Mouse (Mus musculus): ENCODE measurements around the gene Vsig8.

DNA sequence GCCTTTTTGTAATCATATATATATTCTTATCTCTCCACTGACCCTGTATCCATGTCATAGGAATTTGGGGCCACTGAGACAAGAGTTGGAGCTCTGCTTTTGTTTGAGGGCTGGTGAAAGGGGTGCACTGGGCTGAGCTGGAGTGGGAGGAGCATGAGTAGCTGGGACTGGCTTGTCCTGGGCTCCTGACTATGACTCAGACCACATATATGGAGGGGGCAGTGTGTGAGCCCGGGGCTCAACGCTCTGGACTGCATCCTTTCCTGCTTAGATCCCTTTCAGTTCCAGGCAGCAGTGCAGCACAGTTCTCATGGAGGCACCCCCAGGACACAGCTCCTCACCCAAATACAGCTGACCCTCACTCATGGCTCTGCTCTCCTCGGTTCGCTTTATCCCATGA, 9.7 kb upstream of the Vsig8 start:
- TF ChIP-seq CTCF (IDR thresholded peaks at IDR 0.05; ENCODE audit: borderline replicate concordance, control insufficient read depth, extremely low read depth, insufficient read depth, low read length, poor library complexity) = no peak
- no peak for TF ChIP-seq POLR2A (IDR thresholded peaks at IDR 0.05; ENCODE audit: control insufficient read depth, extremely low read depth, insufficient read depth, low read length, poor library complexity)
